Mouse (Mus musculus): ENCODE data around the gene Depdc7. TPM values are rescaled to one million over a fixed set of nuclear protein-coding genes. Genes with fewer than 3 reads are reported as not detected.

The Depdc7 gene
- 1.6 TPM for polyA plus RNA-seq (2014; fragmentation: Illumina TruSeq; extraction: RNeasy Lipid Tissue Mini Kit (QIAGEN cat#74804); ENCODE audit: low read depth, low replicate concordance)

GRCm38 (mm10) chr2:104742741-104743064 is at the start of gene Depdc7:
Gene Depdc7 (minus strand): TSS chr2:104742878.

GRCm38 (mm10) chr2:104716279-104716678 is 26.4 kb downstream of the Depdc7 start, which contains the start of gene Pin1rt1:
Gene Pin1rt1 (minus strand): TSS chr2:104716379.

GRCm38 (mm10) chr2:104711585-104712485 is 30.8 kb downstream of the Depdc7 start, which contains the start of gene Tcp11l1:
Gene Tcp11l1 (minus strand): TSS chr2:104712169.

Other genes with a start within 250 kb of the Depdc7 start
- 92.1 TPM for gene Hipk3, start 248.4 kb downstream of the Depdc7 start, polyA plus RNA-seq (2014; fragmentation: Illumina TruSeq; extraction: RNeasy Lipid Tissue Mini Kit (QIAGEN cat#74804); ENCODE audit: low read depth, low replicate concordance)
- gene Cstf3, start 152.4 kb downstream of the Depdc7 start, polyA plus RNA-seq (2014; fragmentation: Illumina TruSeq; extraction: RNeasy Lipid Tissue Mini Kit (QIAGEN cat#74804); ENCODE audit: low read depth, low replicate concordance) = 103 TPM
- gene Tcp11l1, start 30.7 kb downstream of the Depdc7 start, polyA plus RNA-seq (2014; fragmentation: Illumina TruSeq; extraction: RNeasy Lipid Tissue Mini Kit (QIAGEN cat#74804); ENCODE audit: low read depth, low replicate concordance) = 5.0 TPM
- not detected for gene Pin1rt1, start 26.5 kb downstream of the Depdc7 start, polyA plus RNA-seq (2014; fragmentation: Illumina TruSeq; extraction: RNeasy Lipid Tissue Mini Kit (QIAGEN cat#74804); ENCODE audit: low read depth, low replicate concordance)
- gene Qser1, start 73.9 kb upstream of the Depdc7 start, polyA plus RNA-seq (2014; fragmentation: Illumina TruSeq; extraction: RNeasy Lipid Tissue Mini Kit (QIAGEN cat#74804); ENCODE audit: low read depth, low replicate concordance) = 27.6 TPM
- 3.8 TPM for gene Prrg4, start 107.0 kb upstream of the Depdc7 start, polyA plus RNA-seq (2014; fragmentation: Illumina TruSeq; extraction: RNeasy Lipid Tissue Mini Kit (QIAGEN cat#74804); ENCODE audit: low read depth, low replicate concordance)
- gene Ccdc73, start 124.9 kb upstream of the Depdc7 start, polyA plus RNA-seq (2014; fragmentation: Illumina TruSeq; extraction: RNeasy Lipid Tissue Mini Kit (QIAGEN cat#74804); ENCODE audit: low read depth, low replicate concordance) = 21.2 TPM